Mouse (Mus musculus): ENCODE data around the gene Lyst. TPM values are rescaled to one million over a fixed set of nuclear protein-coding genes. Genes with fewer than 3 reads are reported as not detected.

Gene Lyst
- total and polyA plus RNA-seq, 3 experiments, result 2.9 to 3.1 TPM; not detected in 1

- Histone ChIP-seq H3K9me3 (replicated peaks; ENCODE audit: insufficient read depth, low read length) (no peaks in the 10 kb centered on the region), H3K4me1 (ENCODE audit: control insufficient read depth in 1 of 2, insufficient read depth in 2 of 2, low read length in 2 of 2) (peaks cover 14 to 15% of the 10 kb centered on the region in 2 experiments), H3K9ac (ENCODE audit: control insufficient read depth, low read depth, low read length, poor library complexity, severe bottlenecking) (no peak overlapping the region), H3K36me3 (ENCODE audit: control insufficient read depth in 1 of 2, insufficient read depth in 2 of 2, low read length in 2 of 2) (peaks cover 0 to 17% of the 10 kb centered on the region in 2 experiments; a peak in 2 of 4 replicates), H3K79me2 (ENCODE audit: control insufficient read depth, insufficient read depth, low read length, poor library complexity) (no peaks in the 10 kb centered on the region), H3K27me3 (ENCODE audit: control insufficient read depth in 1 of 2, insufficient read depth in 2 of 2, low read length in 2 of 2) (no peaks in the 10 kb centered on the region), H3K27ac (ENCODE audit: control insufficient read depth, low read depth, low read length) (no peak overlapping the region), H3K4me3 (ENCODE audit: control insufficient read depth in 1 of 2, insufficient read depth in 1 of 2, low read depth in 2 of 2, low read length in 2 of 2) (no peak overlapping the region)
- no peak for DNase-seq (ENCODE audit: low read depth, low spot score)
- TF ChIP-seq MAZ (IDR thresholded peaks at IDR 0.05; ENCODE audit: low read depth, low read length) (no peak), NRF1 (IDR thresholded peaks at IDR 0.05; ENCODE audit: insufficient read depth, low read depth, low read length, poor library complexity, severe bottlenecking) (no peak), ZMIZ1 (IDR thresholded peaks at IDR 0.05; ENCODE audit: low read depth, low read length) (no peak), TBP (IDR thresholded peaks at IDR 0.05; ENCODE audit: low read depth, low read length) (no peak), CTCF (IDR thresholded peaks at IDR 0.05 in 2 of 3, conservative IDR thresholded peaks at IDR 0.05 in 1 of 3; ENCODE audit: control insufficient read depth in 1 of 3, insufficient read depth in 1 of 3, low read depth in 2 of 3, low read length in 3 of 3, poor library complexity in 1 of 3, severe bottlenecking in 1 of 3) (no peak), TCF12 (IDR thresholded peaks at IDR 0.05; ENCODE audit: low read depth, low read length) (no peak), BHLHE40 (IDR thresholded peaks at IDR 0.05; ENCODE audit: borderline replicate concordance, low read depth, low read length) (no peak), CHD2 (IDR thresholded peaks at IDR 0.05; ENCODE audit: low read length) (no peak), ZC3H11A (IDR thresholded peaks at IDR 0.05; ENCODE audit: low read depth, low read length) (no peak), SIN3A (IDR thresholded peaks at IDR 0.05; ENCODE audit: low read length) (no peak), MYB (IDR thresholded peaks at IDR 0.05; ENCODE audit: low read depth, low read length) (no peak), POLR2A (IDR thresholded peaks at IDR 0.05; ENCODE audit: control insufficient read depth in 1 of 2, insufficient read depth in 1 of 2, low read depth in 1 of 2, low read length in 2 of 2, poor library complexity in 1 of 2) (no peak), MEF2A (IDR thresholded peaks at IDR 0.05; ENCODE audit: extremely low read depth, insufficient replicate concordance, low read depth, low read length, poor library complexity, severe bottlenecking) (no peak), MAX (IDR thresholded peaks at IDR 0.05; ENCODE audit: low read length) (no peak), ETS1 (IDR thresholded peaks at IDR 0.05; ENCODE audit: low read depth, low read length) (no peak), MXI1 (IDR thresholded peaks at IDR 0.05; ENCODE audit: low read depth, low read length) (no peak), GATA1 (IDR thresholded peaks at IDR 0.05; ENCODE audit: low read depth, low read length) (no peak)
Observed at GRCm38 (mm10) chr13:13569603-13570002, 20.6 kb upstream of the Lyst start.

- Histone ChIP-seq H3K27me3 (ENCODE audit: control insufficient read depth in 1 of 2, insufficient read depth in 2 of 2, low read length in 2 of 2) (no peaks in the 10 kb centered on the region), H3K9ac (ENCODE audit: control insufficient read depth, low read depth, low read length, poor library complexity, severe bottlenecking) (no peak overlapping the region), H3K4me3 (ENCODE audit: control insufficient read depth in 1 of 2, insufficient read depth in 1 of 2, low read depth in 2 of 2, low read length in 2 of 2) (no peak overlapping the region), H3K9me3 (replicated peaks; ENCODE audit: insufficient read depth, low read length) (no peaks in the 10 kb centered on the region), H3K27ac (ENCODE audit: control insufficient read depth, low read depth, low read length) (no peak overlapping the region), H3K36me3 (ENCODE audit: control insufficient read depth in 1 of 2, insufficient read depth in 2 of 2, low read length in 2 of 2) (peaks cover 0 to 17% of the 10 kb centered on the region in 2 experiments; a peak in 2 of 4 replicates), H3K79me2 (ENCODE audit: control insufficient read depth, insufficient read depth, low read length, poor library complexity) (no peaks in the 10 kb centered on the region), H3K4me1 (ENCODE audit: control insufficient read depth in 1 of 2, insufficient read depth in 2 of 2, low read length in 2 of 2) (peaks cover 14 to 15% of the 10 kb centered on the region in 2 experiments)
- DNase-seq (ENCODE audit: low read depth, low spot score), result no peak
- TF ChIP-seq KAT2A (conservative IDR thresholded peaks at IDR 0.05; ENCODE audit: low read depth, low read length), result no peak
- TF ChIP-seq TCF12 (IDR thresholded peaks at IDR 0.05; ENCODE audit: low read depth, low read length), result no peak
- no peak for TF ChIP-seq MEF2A (IDR thresholded peaks at IDR 0.05; ENCODE audit: extremely low read depth, insufficient replicate concordance, low read depth, low read length, poor library complexity, severe bottlenecking)
- TF ChIP-seq ZMIZ1 (IDR thresholded peaks at IDR 0.05; ENCODE audit: low read depth, low read length), result no peak
- no peak for TF ChIP-seq CTCF (IDR thresholded peaks at IDR 0.05 in 2 of 3, conservative IDR thresholded peaks at IDR 0.05 in 1 of 3; ENCODE audit: control insufficient read depth in 1 of 3, insufficient read depth in 1 of 3, low read depth in 2 of 3, low read length in 3 of 3, poor library complexity in 1 of 3, severe bottlenecking in 1 of 3)
- no peak for TF ChIP-seq MXI1 (IDR thresholded peaks at IDR 0.05; ENCODE audit: low read depth, low read length)
- no peak for TF ChIP-seq USF1 (IDR thresholded peaks at IDR 0.05; ENCODE audit: low read depth, low read length)
- TF ChIP-seq CHD1 (IDR thresholded peaks at IDR 0.05; ENCODE audit: low read depth, low read length), result no peak
- TF ChIP-seq ETS1 (IDR thresholded peaks at IDR 0.05; ENCODE audit: low read depth, low read length), result no peak
- no peak for TF ChIP-seq GATA1 (IDR thresholded peaks at IDR 0.05; ENCODE audit: low read depth, low read length)
- no peak for TF ChIP-seq POLR2AphosphoS2 (IDR thresholded peaks at IDR 0.05; ENCODE audit: low read length)
- TF ChIP-seq MYC (IDR thresholded peaks at IDR 0.05; ENCODE audit: low read depth, low read length), result no peak
- no peak for TF ChIP-seq SIN3A (IDR thresholded peaks at IDR 0.05; ENCODE audit: low read length)
Observed at GRCm38 (mm10) chr13:13572060-13572835, 17.9 kb upstream of the Lyst start.
